Mouse (Mus musculus): ENCODE measurements around the gene Sla2.

- TF ChIP-seq MAX (IDR thresholded peaks at IDR 0.05; ENCODE audit: low read length) = no peak
- TF ChIP-seq USF1 (IDR thresholded peaks at IDR 0.05; ENCODE audit: low read depth, low read length) = no peak
- no peak for TF ChIP-seq ETS1 (conservative IDR thresholded peaks at IDR 0.05; ENCODE audit: low read depth, low read length)
- TF ChIP-seq MEF2A (IDR thresholded peaks at IDR 0.05; ENCODE audit: borderline replicate concordance, low read depth, low read length) = no peak
- TF ChIP-seq ELF1 (IDR thresholded peaks at IDR 0.05; ENCODE audit: low read depth, low read length) = no peak
- no peak for TF ChIP-seq TBP (conservative IDR thresholded peaks at IDR 0.05; ENCODE audit: low read depth, low read length)
- no peak for TF ChIP-seq EP300 (IDR thresholded peaks at IDR 0.05; ENCODE audit: low read length)
- peak in 1 of 2 experiments; percentile 46; a peak in 2 of 4 replicates for TF ChIP-seq CTCF (conservative IDR thresholded peaks at IDR 0.05 in 1 of 2, IDR thresholded peaks at IDR 0.05 in 1 of 2; ENCODE audit: low read depth in 2 of 2, low read length in 2 of 2)
- TF ChIP-seq HCFC1 (IDR thresholded peaks at IDR 0.05; ENCODE audit: low read depth, low read length) = no peak
Measured at GRCm38 (mm10) chr2:156904976-156905717, 18.2 kb upstream of the Sla2 start.
